Mouse (Mus musculus) stomach, embryonic 14.5 days (tissue): ENCODE results near the gene Hes3. TPM values are rescaled to one million over a fixed set of nuclear protein-coding genes. Genes with fewer than 3 reads are reported as not detected.

ENCODE experiments used
- ATAC-seq: fragments of 200-750 bp; cut with Nextera tagmentation; 2 replicates; pipeline ENCODE4 v1.8.0; 2017; ENCODE audit warnings: low read depth, moderate TSS enrichment; ENCODE audit not compliant: insufficient number of reproducible peaks, insufficient read depth, low FRiP score
- H3K27ac ChIP-seq: fragments of 300-500 bp; sonication (generic); 2 replicates; pipeline ENCODE4 v1.5.1; 2014; ENCODE audit warnings: mild to moderate bottlenecking, low read length, moderate library complexity, mixed read lengths
- H3K27me3 ChIP-seq: fragments of 300-500 bp; sonication (generic); 2 replicates; pipeline ENCODE4 v1.6.1; 2014; ENCODE audit warnings: low read length, control low read depth, mixed read lengths; ENCODE audit not compliant: control insufficient read depth, insufficient read depth
- H3K36me3 ChIP-seq: fragments of 300-500 bp; sonication (generic); 2 replicates; pipeline ENCODE4 v1.6.1; 2014; ENCODE audit warnings: mild to moderate bottlenecking, control low read depth, low read length, moderate library complexity, mixed read lengths; ENCODE audit not compliant: control insufficient read depth, insufficient read depth
- H3K4me1 ChIP-seq: fragments of 300-500 bp; sonication (generic); 2 replicates; pipeline ENCODE4 v1.6.1; 2014; ENCODE audit warnings: low read length, control low read depth, mixed read lengths; ENCODE audit not compliant: control insufficient read depth, insufficient read depth
- H3K4me2 ChIP-seq: fragments of 300-500 bp; sonication (generic); replicated peaks from 2 replicates; pipeline ENCODE4 v1.6.1; 2014; ENCODE audit warnings: low read depth, low read length, control low read depth
- H3K4me3 ChIP-seq: fragments of 300-500 bp; sonication (generic); 2 replicates; pipeline ENCODE4 v1.5.1; 2014; ENCODE audit warnings: low read depth, low read length, control low read depth
- H3K9ac ChIP-seq: fragments of 300-500 bp; sonication (generic); replicated peaks from 2 replicates; pipeline ENCODE4 v1.6.1; 2014; ENCODE audit warnings: low read depth, mild to moderate bottlenecking, control low read depth, low read length, moderate library complexity, mixed read lengths
- H3K9me3 ChIP-seq: fragments of 300-500 bp; sonication (generic); 2 replicates; pipeline ENCODE4 v1.6.1; 2016; ENCODE audit warnings: low read depth, low read length, control low read depth; ENCODE audit not compliant: control insufficient read depth
- WGBS: fragments of 180-500 bp; shearing (Covaris S2); extraction: QIAGEN DNeasy Blood & Tissue Kit; methylation state at CpG from one replicate; pipeline ENCODE4 v1.1.7; 2014; 5-methylcytosine and 5-hydroxymethylcytosine counted together
- polyA plus RNA-seq: library from polyadenylated mRNA; unstranded; fragments of >200 nt; fragmentation: Nextera tagmentation; extraction: Ambion mirVana; gene quantifications from 2 replicates; pipeline ENCODE4 v1.2.1, GENCODE M21; 2014

The Hes3 gene
- polyA plus RNA-seq, 1 experiment from 2014 or later, result 0.43 TPM

- WGBS, result 55% methylated on average over 18 of the region's 18 CpGs
- Histone ChIP-seq H3K4me1 (peaks cover 15% of the 10 kb centered on the region; the same call in 1 of the 2 replicates), H3K27me3 (peaks cover 64% of the 10 kb centered on the region)
Observed at GRCm38 (mm10) chr4:152288398-152288945, 3.0 kb downstream of the Hes3 start.

DNA sequence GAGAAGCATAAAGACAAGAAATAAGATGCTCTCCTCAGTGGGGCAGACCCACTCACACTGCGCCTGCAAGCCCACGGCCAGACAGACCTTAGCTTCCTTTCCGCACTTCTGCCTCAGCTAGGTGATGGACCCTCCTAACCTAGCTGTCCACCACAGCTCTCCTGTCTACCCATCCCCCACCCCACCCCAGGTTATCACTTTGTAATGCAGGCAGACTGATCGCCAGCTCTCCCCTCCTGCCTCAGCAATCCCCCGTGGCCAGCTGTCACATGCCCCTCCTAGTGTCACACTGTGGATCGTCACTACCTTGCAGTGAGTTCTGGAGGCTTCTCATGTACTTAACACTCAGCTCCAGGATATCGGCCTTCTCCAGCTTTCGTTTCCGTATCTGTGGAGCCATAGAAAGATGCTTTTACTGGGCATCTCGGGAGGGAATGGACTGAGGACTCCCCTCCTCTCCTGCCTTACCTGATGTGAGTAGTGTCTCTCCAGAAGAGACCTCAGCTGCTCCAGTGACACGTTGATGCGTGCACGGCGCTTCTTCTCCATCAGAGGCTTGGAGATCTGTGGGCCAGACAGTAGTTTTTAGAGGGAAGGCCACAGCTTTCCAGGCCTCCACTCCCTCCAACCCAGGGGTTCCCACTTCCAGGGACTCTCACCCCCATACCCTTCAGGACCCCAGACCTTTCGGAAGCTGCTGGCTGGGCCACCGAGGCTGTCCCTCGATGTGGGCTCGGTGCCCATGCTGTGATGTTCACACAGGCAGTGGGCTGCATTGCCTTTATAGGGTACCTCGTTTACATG, 3.9 kb downstream of the Hes3 start:
- 23% methylated on average over 19 of the region's 19 CpGs for WGBS
- Histone ChIP-seq H3K9ac (no peak overlapping the region), H3K27ac (no peak overlapping the region), H3K9me3 (no peaks in the 10 kb centered on the region), H3K4me2 (no peak overlapping the region), H3K4me3 (no peak overlapping the region), H3K27me3 (peaks cover 72% of the 10 kb centered on the region), H3K4me1 (peaks cover 20% of the 10 kb centered on the region), H3K36me3 (no peaks in the 10 kb centered on the region)
- no peak for ATAC-seq

More at GRCm38 (mm10) chr4:152288398-152288945, 3.0 kb downstream of the Hes3 start:
- Histone ChIP-seq H3K36me3 (no peaks in the 10 kb centered on the region), H3K4me2 (no peak overlapping the region), H3K9me3 (no peaks in the 10 kb centered on the region), H3K27ac (no peak overlapping the region), H3K9ac (no peak overlapping the region), H3K4me3 (no peak overlapping the region)
- no peak for ATAC-seq

DNA sequence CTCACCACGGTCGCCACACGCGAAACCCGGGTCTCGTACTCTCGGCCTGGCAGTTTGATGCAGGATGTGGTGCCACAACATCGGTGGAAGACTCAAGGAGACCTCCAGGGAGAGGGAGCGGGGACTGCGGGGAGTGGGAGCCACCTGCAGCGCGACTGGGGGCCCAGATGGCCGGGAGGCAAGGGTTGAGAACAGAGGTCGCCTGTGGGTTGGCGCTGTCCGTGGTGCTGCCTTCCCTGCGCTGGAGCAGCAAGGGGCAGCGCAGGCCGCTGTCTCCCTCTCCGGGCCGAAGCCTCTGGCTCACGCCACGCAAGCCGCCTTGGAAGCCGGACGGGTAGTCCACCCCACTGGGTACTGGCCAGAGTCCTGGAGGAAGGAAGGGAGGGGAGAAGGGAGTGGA, 4.6 kb downstream of the Hes3 start:
- H3K4me2 ChIP-seq, result no peak overlapping the region
- peaks cover 14% of the 10 kb centered on the region for H3K4me1 ChIP-seq
- no peak overlapping the region for H3K4me3 ChIP-seq
- no peaks in the 10 kb centered on the region for H3K9me3 ChIP-seq
- no peaks in the 10 kb centered on the region for H3K36me3 ChIP-seq
- no peak for ATAC-seq
- 6% methylated on average over 26 of the region's 26 CpGs for WGBS
- H3K27me3 ChIP-seq, result peaks cover 78% of the 10 kb centered on the region
- H3K27ac ChIP-seq, result no peak overlapping the region
- H3K9ac ChIP-seq, result no peak overlapping the region

GRCm38 (mm10) chr4:152286183-152286582, 5.3 kb downstream of the Hes3 start:
- 2% methylated on average over 32 of the region's 32 CpGs for WGBS
- Histone ChIP-seq H3K9me3 (no peaks in the 10 kb centered on the region), H3K4me3 (no peak overlapping the region), H3K27ac (no peak overlapping the region), H3K9ac (no peak overlapping the region), H3K36me3 (no peaks in the 10 kb centered on the region), H3K4me1 (peaks cover 14% of the 10 kb centered on the region), H3K4me2 (peak overlapping the region; percentile 30; the same call in 1 of the 2 replicates), H3K27me3 (peaks cover 79% of the 10 kb centered on the region)
- ATAC-seq, result no peak

- Histone ChIP-seq H3K4me1 (peaks cover 11% of the 10 kb centered on the region), H3K9ac (no peak overlapping the region), H3K4me3 (no peak overlapping the region), H3K4me2 (no peak overlapping the region), H3K36me3 (no peaks in the 10 kb centered on the region), H3K27me3 (peaks cover 79% of the 10 kb centered on the region), H3K9me3 (no peaks in the 10 kb centered on the region), H3K27ac (no peak overlapping the region)
- whole genome bisulfite sequencing, result 5% methylated on average over 10 of the region's 10 CpGs
- no peak for ATAC-seq
Observed at GRCm38 (mm10) chr4:152285505-152285904, 6.0 kb downstream of the Hes3 start.

DNA sequence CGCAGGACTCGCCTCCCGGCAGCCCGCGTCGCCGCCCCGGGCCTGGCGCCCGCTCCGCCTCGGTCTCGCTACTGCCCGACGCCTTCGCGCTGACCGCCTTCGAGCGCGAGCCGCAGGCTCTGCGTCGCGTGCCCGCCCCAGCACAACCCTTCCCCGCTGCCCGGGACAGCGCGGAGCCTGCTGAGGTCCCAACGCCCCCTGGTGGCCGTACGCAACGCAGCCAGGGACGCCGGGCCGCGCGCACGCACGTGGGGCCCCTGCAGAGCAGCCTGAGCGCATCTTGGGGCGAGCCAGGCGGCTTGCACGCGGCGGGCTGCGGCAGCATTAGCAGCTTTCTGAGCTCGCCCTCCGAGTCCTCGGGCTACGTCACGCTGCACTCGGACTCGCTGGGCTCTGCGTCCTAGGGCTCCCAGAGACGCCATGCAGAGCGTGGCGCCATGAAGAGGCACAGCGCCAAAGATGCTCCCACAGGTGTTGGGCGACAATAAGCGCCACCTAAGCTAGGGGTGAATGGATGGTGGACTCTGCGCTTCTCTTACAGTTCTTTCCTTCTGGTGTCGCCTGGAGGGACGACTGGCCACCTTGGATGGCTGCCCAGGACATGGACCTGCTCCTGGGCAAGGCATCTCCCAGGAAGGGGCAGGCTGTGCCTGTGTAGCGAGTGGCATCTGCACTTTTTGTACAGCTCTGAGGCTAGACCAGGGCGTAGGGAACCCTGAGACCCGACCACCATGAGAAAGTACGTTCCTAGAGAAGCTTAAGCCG, 8.1 kb downstream of the Hes3 start:
- Histone ChIP-seq H3K27ac (no peak overlapping the region), H3K27me3 (peaks cover 67% of the 10 kb centered on the region), H3K9me3 (no peaks in the 10 kb centered on the region), H3K4me1 (peaks cover 9% of the 10 kb centered on the region), H3K9ac (0 out of 2 replicates have a peak overlapping the region, but pooled peaks have one; percentile 21), H3K4me2 (peak overlapping the region; percentile 52), H3K4me3 (peak overlapping the region; percentile 18; the same call in 1 of the 2 replicates), H3K36me3 (no peaks in the 10 kb centered on the region)
- WGBS, result 5% methylated on average over 68 of the region's 70 CpGs
- ATAC-seq, result peak; percentile 68

DNA sequence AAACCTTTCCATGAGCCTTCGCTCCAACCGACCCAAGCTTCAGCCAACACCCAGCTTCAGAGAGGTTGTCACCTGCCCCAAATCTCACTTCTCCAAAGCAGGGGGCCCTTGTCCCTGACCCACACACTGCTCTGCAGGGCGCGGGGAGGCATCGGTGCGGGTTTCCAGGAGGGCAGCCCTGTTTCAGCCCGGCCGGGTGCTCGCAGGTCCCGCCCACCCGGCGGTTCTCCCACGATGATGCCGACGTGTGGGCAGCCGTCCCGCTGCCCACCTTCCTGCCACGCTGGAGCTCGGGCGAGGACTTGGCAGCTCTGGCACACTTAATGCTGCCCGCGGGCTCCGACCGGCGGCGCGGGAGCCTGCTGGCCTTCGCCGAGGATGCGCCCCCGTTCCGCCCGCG, 8.7 kb downstream of the Hes3 start:
- Histone ChIP-seq H3K36me3 (no peaks in the 10 kb centered on the region), H3K27me3 (peaks cover 61% of the 10 kb centered on the region), H3K4me2 (peak overlapping the region; percentile 52), H3K4me1 (peaks cover 9% of the 10 kb centered on the region), H3K27ac (no peak overlapping the region), H3K9me3 (no peaks in the 10 kb centered on the region), H3K9ac (0 out of 2 replicates have a peak overlapping the region, but pooled peaks have one; percentile 21), H3K4me3 (peak overlapping the region; percentile 18; the same call in 1 of the 2 replicates)
- 21% methylated on average over 30 of the region's 34 CpGs for WGBS
- no peak for ATAC-seq

DNA sequence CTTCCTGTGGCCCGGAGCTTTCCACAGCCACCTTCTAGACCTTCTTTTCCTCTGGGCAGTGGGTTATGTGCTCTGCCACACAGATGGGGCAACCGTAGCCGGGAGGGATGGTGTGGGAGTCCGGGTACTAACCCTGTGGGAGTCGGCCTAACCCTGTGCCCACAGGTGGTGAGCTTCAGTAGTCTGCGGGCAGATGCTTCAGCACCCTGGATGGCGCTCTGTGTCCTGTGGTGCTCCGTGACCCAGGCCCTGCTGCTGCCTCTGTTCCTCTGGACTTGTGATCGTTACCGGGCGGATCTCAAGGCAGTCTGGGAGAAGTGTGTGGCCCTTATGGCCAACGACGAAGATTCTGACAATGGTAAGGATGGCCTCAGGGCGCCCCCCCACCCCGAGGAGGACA, 9.9 kb downstream of the Hes3 start:
- no peak for ATAC-seq
- H3K27me3 ChIP-seq, result peaks cover 49% of the 10 kb centered on the region
- H3K9ac ChIP-seq, result no peak overlapping the region
- no peak overlapping the region for H3K27ac ChIP-seq
- H3K4me1 ChIP-seq, result peaks cover 9% of the 10 kb centered on the region
- 43% methylated on average over 15 of the region's 15 CpGs for WGBS
- H3K4me3 ChIP-seq, result no peak overlapping the region
- H3K4me2 ChIP-seq, result no peak overlapping the region
- H3K36me3 ChIP-seq, result no peaks in the 10 kb centered on the region
- H3K9me3 ChIP-seq, result no peaks in the 10 kb centered on the region
